Mouse (Mus musculus): ENCODE data around the gene a. TPM values are rescaled to one million over a fixed set of nuclear protein-coding genes. Genes with fewer than 3 reads are reported as not detected.

a gene
- polyA plus RNA-seq, 1 experiment from 2014 or later: 2.0 TPM

DNA sequence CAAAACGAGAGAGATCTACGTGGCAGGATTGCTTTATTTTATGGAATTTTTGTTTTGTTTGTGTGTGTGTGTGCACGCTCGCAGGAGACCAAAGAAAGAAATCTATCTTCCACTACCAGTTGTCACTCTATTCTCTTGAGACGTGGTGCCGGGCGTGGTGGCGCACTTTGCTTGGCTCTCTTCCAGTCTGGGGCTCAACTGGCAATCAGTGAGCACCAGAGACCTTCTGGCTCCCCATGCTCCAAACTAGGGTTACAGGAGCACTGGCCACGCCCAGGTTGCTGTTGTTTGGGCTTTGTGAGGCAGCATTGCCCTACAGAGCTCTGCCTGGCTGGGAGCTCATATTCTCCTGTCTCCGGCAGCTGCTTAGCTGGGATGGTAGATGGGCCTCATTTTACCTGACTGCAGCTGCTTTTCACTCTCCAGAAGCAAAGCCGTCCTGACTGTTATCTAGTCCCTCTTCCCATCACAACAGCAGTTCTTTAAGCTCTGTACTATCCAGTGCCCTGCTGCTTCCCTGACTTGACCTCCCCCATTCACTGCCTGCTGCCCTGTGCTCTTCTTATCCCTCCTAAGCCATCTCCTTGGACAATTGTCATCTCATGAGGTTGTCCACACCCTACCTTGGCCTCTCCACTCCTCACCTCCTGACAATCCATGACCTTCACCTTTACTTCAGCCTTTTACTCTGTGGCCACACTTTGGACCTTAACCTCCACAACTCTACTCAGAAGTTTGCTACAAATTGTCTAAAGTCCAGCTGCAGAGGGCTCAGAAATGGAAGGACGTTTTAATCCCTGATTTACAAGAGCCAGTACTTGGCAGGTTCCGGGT lies 299.9 kb downstream of the a start:
- Histone ChIP-seq H3K27ac (no peak overlapping the region), H3K27me3 (ENCODE audit: poor library complexity, severe bottlenecking) (no peaks in the 10 kb centered on the region), H3K4me3 (no peak overlapping the region), H3K36me3 (replicated peaks) (no peaks in the 10 kb centered on the region), H3K4me1 (no peaks in the 10 kb centered on the region), H3K9me3 (no peaks in the 10 kb centered on the region)
- DNase-seq (ENCODE audit: extremely low spot score, low spot score): no peak
- 78% methylated on average over 13 of the region's 13 CpGs for WGBS

DNA sequence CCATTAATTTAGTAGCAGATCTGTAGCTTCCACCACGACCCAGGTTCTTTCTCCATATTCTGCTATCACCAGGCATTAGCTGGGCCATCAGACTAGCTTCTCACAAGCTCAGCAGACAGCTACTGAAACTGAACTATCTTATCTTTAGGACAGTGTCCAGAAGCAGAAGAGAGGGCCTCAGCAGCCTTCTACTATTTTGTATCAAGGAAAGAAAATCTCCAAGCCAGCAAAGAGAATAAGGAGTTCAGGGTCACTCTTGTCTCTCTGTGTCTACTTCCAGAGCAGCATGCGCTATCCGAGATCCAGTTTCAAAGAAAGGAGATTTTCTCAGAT lies 300.5 kb downstream of the a start:
- WGBS: 88% methylated on average over 3 of the region's 3 CpGs
- H3K4me1 ChIP-seq: no peaks in the 10 kb centered on the region

DNA sequence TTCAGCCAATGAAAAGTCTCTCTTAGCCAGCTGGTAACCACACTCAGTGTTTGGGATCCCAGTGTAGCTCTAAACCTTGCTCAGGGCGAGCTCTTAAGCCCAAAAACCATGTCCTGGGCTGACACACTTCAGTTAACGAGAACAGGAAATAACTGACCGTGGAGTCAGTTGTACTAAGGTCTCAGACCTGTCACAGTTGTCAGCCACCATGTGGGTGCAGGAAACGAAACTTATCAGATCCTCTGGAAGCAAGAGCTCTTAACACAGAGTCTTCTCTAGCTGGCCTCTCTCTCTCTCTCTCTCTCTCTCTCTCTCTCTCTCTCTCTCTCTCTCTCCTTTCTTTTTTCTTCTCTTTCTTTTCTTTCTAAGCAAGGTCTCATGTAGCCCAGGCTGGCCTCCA lies 302.2 kb downstream of the a start:
- no peaks in the 10 kb centered on the region for H3K9me3 ChIP-seq
- no peaks in the 10 kb centered on the region for H3K4me1 ChIP-seq
- H3K27me3 ChIP-seq (ENCODE audit: poor library complexity, severe bottlenecking): no peaks in the 10 kb centered on the region
- no peaks in the 10 kb centered on the region for H3K36me3 ChIP-seq (replicated peaks)
- WGBS: 69% methylated on average over 4 of the region's 4 CpGs
- no peak overlapping the region for H3K4me3 ChIP-seq
- DNase-seq (ENCODE audit: extremely low spot score, low spot score): no peak
- H3K27ac ChIP-seq: no peak overlapping the region

More for the DNA sequence above, 300.5 kb downstream of the a start:
- Histone ChIP-seq H3K27ac (no peak overlapping the region), H3K27me3 (ENCODE audit: poor library complexity, severe bottlenecking) (no peaks in the 10 kb centered on the region), H3K4me3 (no peak overlapping the region), H3K36me3 (replicated peaks) (no peaks in the 10 kb centered on the region), H3K9me3 (no peaks in the 10 kb centered on the region)
- DNase-seq (ENCODE audit: extremely low spot score, low spot score): no peak

DNA sequence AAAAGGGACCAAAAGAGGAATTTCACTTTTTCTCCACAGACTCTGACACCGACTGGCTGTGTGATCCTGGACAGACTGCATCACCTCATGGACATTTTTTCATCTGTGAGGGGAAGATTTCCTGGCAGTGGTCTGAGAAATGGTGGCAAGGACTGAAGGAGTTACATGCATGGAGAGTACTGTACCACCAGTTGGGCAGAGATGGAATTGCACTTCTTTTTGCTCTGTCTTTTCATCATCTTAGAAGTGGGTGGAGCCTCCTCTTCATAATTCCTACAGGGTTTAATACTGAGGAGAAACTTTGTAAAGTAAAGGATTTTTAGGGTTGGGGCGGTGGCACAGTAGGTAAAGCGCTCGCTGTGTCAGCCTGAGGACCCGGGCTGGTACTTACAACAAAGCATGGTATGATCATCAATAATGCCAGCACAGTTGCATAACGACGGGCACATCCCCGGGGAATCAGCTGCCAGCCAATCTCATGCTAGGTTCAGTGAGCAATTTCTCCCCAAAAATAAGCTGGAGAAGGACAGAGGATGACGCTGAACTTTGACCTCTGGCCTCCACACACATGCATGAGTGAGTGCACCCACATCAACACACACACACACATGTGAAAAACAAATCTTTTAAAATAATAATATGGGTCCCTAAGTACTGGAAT lies 307.6 kb downstream of the a start:
- H3K4me3 ChIP-seq: no peak overlapping the region
- WGBS: 88% methylated on average over 9 of the region's 9 CpGs
- H3K27ac ChIP-seq: no peak overlapping the region
- peaks cover 10% of the 10 kb centered on the region for H3K4me1 ChIP-seq
- no peak for DNase-seq (ENCODE audit: extremely low spot score, low spot score)
- no peaks in the 10 kb centered on the region for H3K9me3 ChIP-seq
- no peaks in the 10 kb centered on the region for H3K27me3 ChIP-seq (ENCODE audit: poor library complexity, severe bottlenecking)
- H3K36me3 ChIP-seq (replicated peaks): no peaks in the 10 kb centered on the region

DNA sequence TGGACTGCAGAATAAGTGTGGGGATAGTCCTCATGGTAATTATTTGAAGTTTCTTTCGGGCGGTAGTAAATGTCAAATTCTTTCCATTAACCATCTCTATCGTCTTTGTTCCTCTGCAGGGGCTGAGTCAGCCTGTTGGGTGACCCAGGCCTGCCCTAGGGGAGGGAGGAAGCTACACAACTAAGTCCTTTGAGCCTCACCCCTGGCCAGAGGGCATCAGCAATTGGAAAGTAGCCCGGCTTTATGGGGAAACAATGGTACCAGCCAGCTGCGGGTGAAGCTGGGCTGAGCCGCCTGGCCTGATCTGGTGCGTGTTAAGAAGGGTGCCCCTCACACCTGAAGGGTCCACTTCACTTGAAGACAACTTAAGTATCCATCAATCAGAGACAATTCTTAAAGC lies 308.2 kb downstream of the a start:
- WGBS: 60% methylated on average over 7 of the region's 7 CpGs
- no peaks in the 10 kb centered on the region for H3K9me3 ChIP-seq

DNA sequence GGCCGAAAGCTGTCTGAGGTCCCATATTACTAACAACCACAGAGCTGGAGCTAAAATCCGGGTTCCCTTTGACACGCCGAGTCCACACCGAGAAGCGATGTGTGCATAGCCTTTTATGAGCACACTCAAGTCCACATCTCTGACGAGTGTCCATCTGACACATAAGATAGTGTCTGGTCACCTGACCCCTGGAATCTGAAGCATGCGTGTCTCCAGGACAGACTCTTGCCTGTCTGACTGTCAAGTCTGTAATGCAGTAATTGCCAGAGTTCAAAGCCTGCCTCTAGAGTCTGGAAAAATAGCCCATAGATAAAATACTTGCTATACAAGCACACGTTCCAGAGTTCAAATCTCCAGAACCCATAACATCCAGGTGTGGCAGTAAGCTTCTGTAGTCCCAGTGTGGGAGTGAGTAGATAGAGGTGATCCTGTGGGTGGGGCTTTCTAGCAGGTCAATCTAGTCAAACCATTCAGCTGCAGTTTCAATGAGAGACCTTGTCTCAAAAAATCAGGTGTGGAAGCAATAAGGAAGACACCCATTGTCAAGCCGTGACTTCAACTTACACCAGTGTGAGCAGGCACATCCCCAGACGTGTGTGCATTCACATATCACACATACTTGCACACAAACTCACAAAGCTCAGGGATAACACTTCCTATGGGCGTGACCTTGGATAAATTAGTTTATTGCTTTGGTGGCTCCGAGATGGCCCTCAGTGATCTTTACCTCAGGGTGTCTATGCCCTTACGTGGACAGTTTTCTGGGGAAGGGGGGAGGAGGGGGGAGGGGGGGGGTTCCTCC lies 309.0 kb downstream of the a start:
- Histone ChIP-seq H3K4me1 (peaks cover 10% of the 10 kb centered on the region), H3K9me3 (no peaks in the 10 kb centered on the region)
- 85% methylated on average over 14 of the region's 14 CpGs for WGBS

More for the DNA sequence above, 308.2 kb downstream of the a start:
- Histone ChIP-seq H3K27ac (no peak overlapping the region), H3K4me3 (no peak overlapping the region), H3K4me1 (peaks cover 10% of the 10 kb centered on the region), H3K36me3 (replicated peaks) (no peaks in the 10 kb centered on the region), H3K27me3 (ENCODE audit: poor library complexity, severe bottlenecking) (no peaks in the 10 kb centered on the region)
- no peak for DNase-seq (ENCODE audit: extremely low spot score, low spot score)

More for the DNA sequence above, 309.0 kb downstream of the a start:
- no peak for DNase-seq (ENCODE audit: extremely low spot score, low spot score)
- Histone ChIP-seq H3K36me3 (replicated peaks) (no peaks in the 10 kb centered on the region), H3K27me3 (ENCODE audit: poor library complexity, severe bottlenecking) (no peaks in the 10 kb centered on the region), H3K27ac (no peak overlapping the region), H3K4me3 (no peak overlapping the region)

Other genes starting within 250 kb of the a start
- 4.2 and 4.7 TPM in 2 replicates for gene 1700003F12Rik, start 244.3 kb upstream of the a start, polyA plus RNA-seq (2016; fragmentation: Nextera tagmentation; extraction: Ambion mirVana)
- 0.43 and 0.55 TPM in 2 replicates for gene Actl10, start 239.6 kb upstream of the a start, polyA plus RNA-seq (2016; fragmentation: Nextera tagmentation; extraction: Ambion mirVana)
- gene Necab3, start 232.5 kb upstream of the a start, polyA plus RNA-seq (2016; fragmentation: Nextera tagmentation; extraction: Ambion mirVana): 3.6 and 3.9 TPM in 2 replicates
- gene E2f1, start 221.5 kb upstream of the a start, polyA plus RNA-seq (2016; fragmentation: Nextera tagmentation; extraction: Ambion mirVana): 27.8 and 28.6 TPM in 2 replicates
- gene Pxmp4, start 187.7 kb upstream of the a start, polyA plus RNA-seq (2016; fragmentation: Nextera tagmentation; extraction: Ambion mirVana): 9.3 and 12.4 TPM in 2 replicates
- gene Zfp341, start 178.1 kb upstream of the a start, polyA plus RNA-seq (2016; fragmentation: Nextera tagmentation; extraction: Ambion mirVana): 0.93 and 1.2 TPM in 2 replicates
- 0.34 and 0.53 TPM in 2 replicates for gene 4930519P11Rik, start 178.0 kb upstream of the a start, polyA plus RNA-seq (2016; fragmentation: Nextera tagmentation; extraction: Ambion mirVana)
- 12.9 and 13.4 TPM in 2 replicates for gene Chmp4b, start 139.7 kb upstream of the a start, polyA plus RNA-seq (2016; fragmentation: Nextera tagmentation; extraction: Ambion mirVana)
- not detected in 2 replicates for gene Gm14214, start 21.4 kb upstream of the a start, polyA plus RNA-seq (2016; fragmentation: Nextera tagmentation; extraction: Ambion mirVana)
- 45.6 and 56.1 TPM in 2 replicates for gene Raly, start 306 bp upstream of the a start, polyA plus RNA-seq (2016; fragmentation: Nextera tagmentation; extraction: Ambion mirVana)
- gene Eif2s2, start 101.5 kb downstream of the a start, polyA plus RNA-seq (2016; fragmentation: Nextera tagmentation; extraction: Ambion mirVana): 118 and 132 TPM in 2 replicates
- gene Gm14226, start 226.9 kb downstream of the a start, polyA plus RNA-seq (2016; fragmentation: Nextera tagmentation; extraction: Ambion mirVana): 0.06 and 0.20 TPM in 2 replicates